Comparison of ENCODE assay signal across 23 mouse cellular contexts in genomic region chr11:74661641-74662040, GRCm38 (mm10).
"Had no signal": no experiment of that assay in that cellular context is flagged by ENCODE, and none has a peak within 500 bp of the region (broad histone marks: within the 10 kb centered on the region; RNA-seq: fewer than 3 reads in every experiment).

No protein-coding gene starts in this region.

- H3K4me3 ChIP-seq: heart, embryonic 13.5 days; heart, embryonic 15.5 days; hindbrain, embryonic 13.5 days; hindbrain, embryonic 15.5 days; kidney, embryonic 15.5 days; limb, embryonic 13.5 days; limb, embryonic 15.5 days had no signal

- H3K4me2 ChIP-seq: heart, embryonic 13.5 days; heart, embryonic 15.5 days; hindbrain, embryonic 13.5 days; hindbrain, embryonic 15.5 days; kidney, embryonic 15.5 days; limb, embryonic 13.5 days; limb, embryonic 15.5 days; liver, embryonic 11.5 days had no signal

- H3K27me3 ChIP-seq: heart, embryonic 13.5 days; heart, embryonic 15.5 days; hindbrain, embryonic 13.5 days; hindbrain, embryonic 15.5 days; kidney, embryonic 15.5 days; limb, embryonic 13.5 days; limb, embryonic 15.5 days had no signal

- H3K4me1 ChIP-seq: heart, embryonic 13.5 days; heart, embryonic 15.5 days; hindbrain, embryonic 13.5 days; hindbrain, embryonic 15.5 days; kidney, embryonic 15.5 days; limb, embryonic 13.5 days; limb, embryonic 15.5 days had no signal

- DNase-seq: forebrain, postnatal 0 days; gastrocnemius, postnatal 14 days; heart, adult 18-20 months; heart, postnatal 14 days; heart, postnatal 36 days; kidney, adult 11 months; kidney, adult 2 months; kidney, adult 9 months; kidney, postnatal 14 days; kidney, postnatal 36 days; layer of hippocampus, adult 9-11 months; left cerebral cortex, postnatal 4 days had no signal

- H3K9me3 ChIP-seq: hindbrain, embryonic 13.5 days; hindbrain, embryonic 15.5 days; kidney, embryonic 15.5 days; limb, embryonic 15.5 days had no signal

- H3K9ac ChIP-seq: forebrain, postnatal 0 days; heart, embryonic 13.5 days; heart, embryonic 15.5 days; hindbrain, embryonic 13.5 days; hindbrain, embryonic 15.5 days; kidney, embryonic 15.5 days; limb, embryonic 13.5 days; limb, embryonic 15.5 days had no signal

- H3K27ac ChIP-seq: heart, embryonic 13.5 days; heart, embryonic 15.5 days; hindbrain, embryonic 13.5 days; hindbrain, embryonic 15.5 days; hindbrain, postnatal 0 days; kidney, embryonic 15.5 days; kidney, postnatal 0 days; limb, embryonic 13.5 days; limb, embryonic 15.5 days had no signal

- ATAC-seq: forebrain, postnatal 0 days; hindbrain, postnatal 0 days; intestine, embryonic 16.5 days had no signal
